Comparison of ENCODE assay signal across 8 mouse cellular contexts in genomic region chr19:37434263-37434951, GRCm38 (mm10). TPM values are rescaled to one million over a fixed set of nuclear protein-coding genes. Genes with fewer than 3 reads are reported as not detected.
A peak's percentile ranks its signal among the peaks of the same experiment; 100 is the strongest.
DNase-seq lines count a peak whose midpoint lies in the region; ATAC-seq and TF ChIP-seq lines count a peak whose summit lies in the region.

Hhex (plus strand) TSS chr19:37434810.

- H3K27me3 ChIP-seq in forebrain, embryonic 12.5 days, result peaks cover 82% of the 10 kb centered on the region
- H3K27me3 ChIP-seq in lung, postnatal 0 days (replicated peaks; ENCODE audit: insufficient read depth, low read length), result peaks cover 33% of the 10 kb centered on the region; the same call in 1 of the 2 replicates

- peak; percentile 86 to 87 for DNase-seq in B cell, adult 2 months
- peak; percentile 94 for DNase-seq in adrenal gland, postnatal 10 days
- peak; percentile 67 for DNase-seq in heart, postnatal 25 days (ENCODE audit: low spot score)
- DNase-seq in kidney, postnatal 4 days, result peak; percentile 88 to 92
- peak; percentile 86 for DNase-seq in lung, postnatal 0 days (ENCODE audit: low spot score)
- peak; percentile 78 for DNase-seq in testis, postnatal 14 days (ENCODE audit: low spot score)

- H3K4me2 ChIP-seq in forebrain, embryonic 12.5 days, result peak within 1 kb of the TSS; percentile 56
- H3K4me2 ChIP-seq in lung, postnatal 0 days (replicated peaks; ENCODE audit: low read depth, low read length), result peak within 1 kb of the TSS; percentile 88

- H3K9me3 ChIP-seq in forebrain, embryonic 12.5 days, result no peaks in the 10 kb centered on the region
- no peaks in the 10 kb centered on the region for H3K9me3 ChIP-seq in lung, postnatal 0 days (ENCODE audit: low read length)

- TF ChIP-seq POLR2A in olfactory bulb, adult 2 months (IDR thresholded peaks at IDR 0.05; ENCODE audit: insufficient read depth, low read depth, low read length), result no peak

- no peak within 1 kb of the TSS for H3K27ac ChIP-seq in forebrain, embryonic 12.5 days
- peak within 1 kb of the TSS; percentile 91 for H3K27ac ChIP-seq in lung, postnatal 0 days (ENCODE audit: low read length)
- no peak within 1 kb of the TSS for H3K27ac ChIP-seq in olfactory bulb, adult 2 months (ENCODE audit: insufficient read depth, low read depth, low read length)

- H3K4me1 ChIP-seq in forebrain, embryonic 12.5 days, result peaks cover 18% of the 10 kb centered on the region
- peaks cover 7% of the 10 kb centered on the region for H3K4me1 ChIP-seq in lung, postnatal 0 days (ENCODE audit: insufficient read depth, low read depth, low read length)
- peaks cover 12% of the 10 kb centered on the region; the same call in 1 of the 2 replicates for H3K4me1 ChIP-seq in olfactory bulb, adult 2 months (ENCODE audit: control insufficient read depth, insufficient read depth, low read length)

- intact Hi-C loops in heart, postnatal 25 days (cut with DNase I), result no loop called here

- no peak for TF ChIP-seq EP300 in lung, postnatal 0 days (IDR thresholded peaks at IDR 0.05)

- H3K36me3 ChIP-seq in forebrain, embryonic 12.5 days (replicated peaks), result no peaks in the 10 kb centered on the region
- H3K36me3 ChIP-seq in lung, postnatal 0 days (ENCODE audit: insufficient read depth, low read length), result no peaks in the 10 kb centered on the region

- TF ChIP-seq CTCF in lung, postnatal 0 days (IDR thresholded peaks at IDR 0.05), result peak; percentile 32
- no peak for TF ChIP-seq CTCF in olfactory bulb, adult 2 months (IDR thresholded peaks at IDR 0.05; ENCODE audit: insufficient read depth, low read depth, low read length)

- H3K9ac ChIP-seq in forebrain, embryonic 12.5 days, result peak within 1 kb of the TSS; percentile 38
- H3K9ac ChIP-seq in lung, postnatal 0 days (replicated peaks; ENCODE audit: low read depth), result peak within 1 kb of the TSS; percentile 62

- ATAC-seq in forebrain, embryonic 12.5 days (ENCODE audit: low FRiP score), result peak; percentile 71
- peak; percentile 87 for ATAC-seq in lung, postnatal 0 days

- WGBS in forebrain, embryonic 12.5 days, result under 1% methylated on average over 60 of the region's 79 CpGs
- 1% methylated on average over 50 of the region's 79 CpGs for WGBS in lung, postnatal 0 days
- WGBS in olfactory bulb, adult 2 months, result under 1% methylated on average over 79 of the region's 79 CpGs

- H3K4me3 ChIP-seq in forebrain, embryonic 12.5 days (replicated peaks), result peak within 1 kb of the TSS; percentile 43
- H3K4me3 ChIP-seq in lung, postnatal 0 days (ENCODE audit: low read depth, low read length), result peak within 1 kb of the TSS; percentile 72
- H3K4me3 ChIP-seq in olfactory bulb, adult 2 months (ENCODE audit: insufficient read depth, low read depth, low read length), result peak within 1 kb of the TSS; percentile 35

RNA-seq across cellular contexts. Expression of gene Hhex, which starts in this region (rescaled TPM):
- 10 to 100 TPM; 19.8 to 26.7 TPM for total RNA-seq in adrenal gland, postnatal 10 days (2021)
- 4.8 and 5.4 TPM in 2 replicates for polyA plus RNA-seq in forebrain, embryonic 12.5 days (2016; fragmentation: Nextera tagmentation; extraction: Ambion mirVana)
- 1 to 10 TPM; 3.8 to 4.8 TPM for total RNA-seq in heart, postnatal 25 days (2021)
- polyA plus RNA-seq in lung, postnatal 0 days (2015; fragmentation: Nextera tagmentation; extraction: Ambion mirVana), result 23.4 and 30.6 TPM in 2 replicates
- polyA plus RNA-seq in olfactory bulb, adult 2 months (2012; ENCODE audit: insufficient read depth, insufficient read length, low replicate concordance, missing spikeins), result not detected in 2 replicates
